8 mouse cellular contexts compared by ENCODE assay signal in the genomic region with DNA sequence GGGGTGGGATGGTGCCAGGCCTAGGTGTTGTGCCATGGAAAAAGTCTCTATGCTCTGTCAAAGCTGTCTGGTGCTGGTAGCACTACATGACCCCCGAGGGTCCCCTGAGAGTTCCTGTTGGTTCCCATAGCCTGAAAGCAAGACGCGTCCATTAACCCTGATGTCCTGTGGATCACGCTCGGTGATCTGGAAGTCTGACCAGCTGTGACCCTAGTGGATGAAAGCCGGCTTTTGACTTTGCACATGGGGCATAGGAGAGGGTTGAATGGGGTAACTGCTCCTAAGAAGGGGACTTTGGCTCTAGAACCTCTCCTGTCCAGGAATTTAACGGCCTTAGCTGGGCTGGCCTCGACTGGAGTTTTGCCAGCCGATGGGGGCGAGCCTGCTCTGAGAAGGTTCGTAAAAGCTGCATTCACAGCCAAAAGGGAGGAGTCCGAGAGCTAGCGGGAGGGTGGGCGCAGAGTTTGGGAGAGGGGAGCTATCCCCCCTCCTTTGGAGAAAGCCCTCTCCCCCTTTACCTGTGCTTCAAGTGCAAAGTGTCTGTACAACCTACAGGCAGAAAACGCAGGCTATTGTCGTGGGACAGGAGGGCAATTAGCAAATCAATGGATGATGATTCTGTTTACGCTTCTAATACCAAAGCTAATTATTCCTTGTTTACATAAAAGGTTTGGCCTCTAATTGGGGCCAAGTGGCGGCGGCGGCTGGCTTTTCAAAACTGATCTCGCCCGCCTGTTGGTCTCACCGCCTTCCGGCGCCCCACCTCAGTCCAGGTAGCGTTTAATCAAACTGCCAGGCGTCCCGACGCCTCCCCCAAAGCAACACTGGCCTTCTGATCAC. TPM values are rescaled to one million over a fixed set of nuclear protein-coding genes. Genes with fewer than 3 reads are reported as not detected.
DNase-seq lines count a peak whose midpoint lies in the region; ATAC-seq and TF ChIP-seq lines count a peak whose summit lies in the region.

No protein-coding gene starts in this region.

- peak overlapping the region; percentile 97 for H3K4me2 ChIP-seq in lung, embryonic 14.5 days
- H3K4me2 ChIP-seq in limb, embryonic 13.5 days (replicated peaks) = peak overlapping the region; percentile 98

- peaks cover 65% of the 10 kb centered on the region for H3K27me3 ChIP-seq in lung, embryonic 14.5 days (ENCODE audit: insufficient read depth, low read length)
- peaks cover 100% of the 10 kb centered on the region for H3K27me3 ChIP-seq in forebrain, embryonic 10.5 days (ENCODE audit: poor library complexity, severe bottlenecking)
- peaks cover 91% of the 10 kb centered on the region for H3K27me3 ChIP-seq in limb, embryonic 13.5 days

- no peak overlapping the region for H3K27ac ChIP-seq in lung, embryonic 14.5 days (ENCODE audit: low read depth)
- peak overlapping the region; percentile 84 for H3K27ac ChIP-seq in forebrain, embryonic 10.5 days
- no peak overlapping the region for H3K27ac ChIP-seq in limb, embryonic 13.5 days

- ATAC-seq in lung, embryonic 14.5 days (ENCODE audit: insufficient read depth) = no peak
- ATAC-seq in limb, embryonic 13.5 days (ENCODE audit: low FRiP score, low read depth) = no peak
- no peak for ATAC-seq in erythroid progenitor cell, adult 5-6 weeks (replicated peaks; ENCODE audit: low FRiP score, poor library complexity, severe bottlenecking)

- DNase-seq in lung, embryonic 14.5 days = peak; percentile 52
- no peak for DNase-seq in lung, adult 18-20 months
- DNase-seq in forebrain, embryonic 10.5 days (ENCODE audit: extremely low spot score, low spot score) = peak; percentile 42
- peak; percentile 59 for DNase-seq in retina, postnatal 1 day
- no peak for DNase-seq in adrenal gland, postnatal 14 days
- DNase-seq in gastrocnemius, postnatal 10 days = no peak

- H3K4me1 ChIP-seq in lung, embryonic 14.5 days (ENCODE audit: insufficient read depth) = no peaks in the 10 kb centered on the region
- H3K4me1 ChIP-seq in forebrain, embryonic 10.5 days = peaks cover 46% of the 10 kb centered on the region
- H3K4me1 ChIP-seq in limb, embryonic 13.5 days = peaks cover 22% of the 10 kb centered on the region

- no peak for TF ChIP-seq CTCF in lung, embryonic 14.5 days (IDR thresholded peaks at IDR 0.05; ENCODE audit: low read depth)

- 3% methylated on average over 29 of the region's 29 CpGs for WGBS in lung, embryonic 14.5 days
- WGBS in forebrain, embryonic 10.5 days = 2% methylated on average over 29 of the region's 29 CpGs
- 4% methylated on average over 29 of the region's 29 CpGs for WGBS in limb, embryonic 13.5 days

- H3K4me3 ChIP-seq in lung, embryonic 14.5 days (ENCODE audit: low read depth, low read length) = peak overlapping the region; percentile 56
- peak overlapping the region; percentile 64 for H3K4me3 ChIP-seq in forebrain, embryonic 10.5 days
- H3K4me3 ChIP-seq in limb, embryonic 13.5 days = peak overlapping the region; percentile 58

- no peaks in the 10 kb centered on the region for H3K9me3 ChIP-seq in lung, embryonic 14.5 days (ENCODE audit: low read depth, low read length)
- H3K9me3 ChIP-seq in forebrain, embryonic 10.5 days = peaks cover 17% of the 10 kb centered on the region
- peaks cover 3% of the 10 kb centered on the region; the same call in 1 of the 2 replicates for H3K9me3 ChIP-seq in limb, embryonic 13.5 days

- no peaks in the 10 kb centered on the region for H3K36me3 ChIP-seq in lung, embryonic 14.5 days (ENCODE audit: insufficient read depth)
- H3K36me3 ChIP-seq in forebrain, embryonic 10.5 days (replicated peaks) = 0 out of 2 replicates have a peak, but pooled peaks cover 2% of the 10 kb centered on the region
- no peaks in the 10 kb centered on the region for H3K36me3 ChIP-seq in limb, embryonic 13.5 days

- no peak overlapping the region; the same call in 1 of the 2 replicates for H3K9ac ChIP-seq in lung, embryonic 14.5 days
- H3K9ac ChIP-seq in limb, embryonic 13.5 days = peak overlapping the region; percentile 68; the same call in 1 of the 2 replicates

RNA-seq across cellular contexts. Expression of a gene that starts 35.0 kb away (rescaled TPM):
- polyA plus RNA-seq in lung, embryonic 14.5 days (2014; fragmentation: Nextera tagmentation; extraction: Ambion mirVana) = 0.18 TPM in 2 replicates
- 2.1 and 4.2 TPM in 2 replicates for polyA plus RNA-seq in forebrain, embryonic 10.5 days (2016; fragmentation: Nextera tagmentation; extraction: Ambion mirVana)
- polyA plus RNA-seq in limb, embryonic 13.5 days (2015; fragmentation: Nextera tagmentation; extraction: Ambion mirVana) = 12.4 and 14.1 TPM in 2 replicates
- total RNA-seq in erythroid progenitor cell, adult 5-6 weeks (2015; ENCODE audit: low replicate concordance) = not detected in 2 replicates
- total RNA-seq in erythroid progenitor cell, adult 5-6 weeks (2017; ENCODE audit: low replicate concordance) = not detected in 2 replicates
- total RNA-seq in adrenal gland, postnatal 14 days (2021) = 0.15 TPM in 1 of 2 replicates, not detected in the other
- total RNA-seq in gastrocnemius, postnatal 10 days (2021) = under 1 TPM; 0.27 to 0.42 TPM

RNA-seq across cellular contexts. Expression of a gene that starts 59.4 kb away (rescaled TPM):
- not detected in 2 replicates for polyA plus RNA-seq in lung, embryonic 14.5 days (2014; fragmentation: Nextera tagmentation; extraction: Ambion mirVana)
- polyA plus RNA-seq in forebrain, embryonic 10.5 days (2016; fragmentation: Nextera tagmentation; extraction: Ambion mirVana) = 0.99 and 1.4 TPM in 2 replicates
- 0.83 and 1.1 TPM in 2 replicates for polyA plus RNA-seq in limb, embryonic 13.5 days (2015; fragmentation: Nextera tagmentation; extraction: Ambion mirVana)
- total RNA-seq in erythroid progenitor cell, adult 5-6 weeks (2015; ENCODE audit: low replicate concordance) = not detected in 2 replicates
- total RNA-seq in erythroid progenitor cell, adult 5-6 weeks (2017; ENCODE audit: low replicate concordance) = not detected in 2 replicates
- total RNA-seq in adrenal gland, postnatal 14 days (2021) = 0.22 and 0.23 TPM in 2 replicates
- under 1 TPM in 1 of 2 experiments, not detected in 1; 0.05 TPM for total RNA-seq in gastrocnemius, postnatal 10 days (2021)

Comparison
In these comparisons a context has a peak if more than half of its experiments do, and no peak if none do; other contexts are left out.
1. DNase-seq: peak in lung, embryonic 14.5 days (single experiment), forebrain, embryonic 10.5 days (single experiment) and retina, postnatal 1 day (single experiment); none in lung, adult 18-20 months (0 of 2), adrenal gland, postnatal 14 days (single experiment) and gastrocnemius, postnatal 10 days (single experiment).
2. Peak in every context shown above with its lines, with median percentiles within 50 percentile points of each other: H3K4me3 ChIP-seq.